Mouse (Mus musculus) neural tube, embryonic 13.5 days (tissue): ENCODE data around the gene Taf4. TPM values are rescaled to one million over a fixed set of nuclear protein-coding genes. Genes with fewer than 3 reads are reported as not detected.

Experiments
- ATAC-seq: fragments of 200-750 bp; cut with Nextera tagmentation; 2 replicates; pipeline ENCODE4 v1.8.0; 2017; ENCODE audit warnings: low read depth, mild to moderate bottlenecking, moderate TSS enrichment, moderate library complexity
- H3K27ac ChIP-seq: fragments of 300-500 bp; sonication (generic); replicated peaks from 2 replicates; pipeline ENCODE4 v1.5.1; 2015; ENCODE audit warnings: moderate library complexity, mild to moderate bottlenecking, inconsistent platforms
- H3K27me3 ChIP-seq: fragments of 300-500 bp; sonication (generic); 2 replicates; pipeline ENCODE4 v1.6.1; 2015; ENCODE audit warnings: mild to moderate bottlenecking, inconsistent platforms
- H3K36me3 ChIP-seq: fragments of 300-500 bp; sonication (generic); 2 replicates; pipeline ENCODE4 v1.6.1; 2015; ENCODE audit warnings: mild to moderate bottlenecking, inconsistent platforms
- H3K4me1 ChIP-seq: fragments of 300-500 bp; sonication (generic); replicated peaks from 2 replicates; pipeline ENCODE4 v1.6.1; 2015; ENCODE audit warnings: inconsistent platforms
- H3K4me2 ChIP-seq: fragments of 300-500 bp; sonication (generic); 2 replicates; pipeline ENCODE4 v1.6.1; 2015; ENCODE audit warnings: inconsistent platforms, mild to moderate bottlenecking, moderate library complexity
- H3K4me3 ChIP-seq: fragments of 300-500 bp; sonication (generic); 2 replicates; pipeline ENCODE4 v1.5.1; 2015; ENCODE audit warnings: mild to moderate bottlenecking, inconsistent platforms
- H3K9ac ChIP-seq: fragments of 300-500 bp; sonication (generic); 2 replicates; pipeline ENCODE4 v1.6.1; 2015; ENCODE audit warnings: moderate library complexity, mild to moderate bottlenecking, inconsistent platforms
- H3K9me3 ChIP-seq: fragments of 300-500 bp; sonication (generic); 2 replicates; pipeline ENCODE4 v1.6.1; 2016; ENCODE audit warnings: inconsistent platforms
- WGBS: fragments of 180-500 bp; shearing (Covaris S2); methylation state at CpG from one replicate; pipeline ENCODE4 v1.1.7; 2015; 5-methylcytosine and 5-hydroxymethylcytosine counted together
- polyA plus RNA-seq: library from polyadenylated mRNA; unstranded; fragments of >200 nt; fragmentation: Nextera tagmentation; extraction: Ambion mirVana; gene quantifications from 2 replicates; pipeline ENCODE4 v1.2.1, GENCODE M21; 2015

Taf4 gene
- polyA plus RNA-seq, 1 experiment from 2014 or later, result 3.7 TPM

DNA sequence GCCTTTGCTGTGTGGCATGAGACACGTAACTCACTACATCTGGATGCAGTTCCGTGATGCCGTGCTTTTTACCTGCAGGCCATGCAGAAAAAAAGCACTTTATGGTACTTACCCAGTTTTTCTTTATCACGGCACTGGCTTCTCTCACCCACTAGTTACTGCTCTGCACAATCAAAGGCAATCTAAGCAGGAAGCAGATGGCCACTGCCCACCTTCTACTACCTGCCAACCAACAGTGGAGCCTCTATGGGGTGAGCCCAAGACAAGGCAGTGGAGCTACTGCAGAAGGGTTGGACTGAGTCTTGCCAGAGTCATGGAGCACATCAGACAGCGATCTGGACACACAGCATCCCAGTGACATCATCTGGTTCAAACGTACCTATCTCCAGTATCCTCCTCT, 52.4 kb downstream of the Taf4 start:
- Histone ChIP-seq H3K27ac (no peak overlapping the region), H3K4me1 (no peaks in the 10 kb centered on the region), H3K36me3 (peaks cover 86% of the 10 kb centered on the region), H3K4me2 (no peak overlapping the region), H3K9ac (no peak overlapping the region), H3K27me3 (no peaks in the 10 kb centered on the region), H3K4me3 (no peak overlapping the region), H3K9me3 (no peaks in the 10 kb centered on the region)
- no peak for ATAC-seq
- WGBS, result 89% methylated on average over 6 of the region's 6 CpGs

DNA sequence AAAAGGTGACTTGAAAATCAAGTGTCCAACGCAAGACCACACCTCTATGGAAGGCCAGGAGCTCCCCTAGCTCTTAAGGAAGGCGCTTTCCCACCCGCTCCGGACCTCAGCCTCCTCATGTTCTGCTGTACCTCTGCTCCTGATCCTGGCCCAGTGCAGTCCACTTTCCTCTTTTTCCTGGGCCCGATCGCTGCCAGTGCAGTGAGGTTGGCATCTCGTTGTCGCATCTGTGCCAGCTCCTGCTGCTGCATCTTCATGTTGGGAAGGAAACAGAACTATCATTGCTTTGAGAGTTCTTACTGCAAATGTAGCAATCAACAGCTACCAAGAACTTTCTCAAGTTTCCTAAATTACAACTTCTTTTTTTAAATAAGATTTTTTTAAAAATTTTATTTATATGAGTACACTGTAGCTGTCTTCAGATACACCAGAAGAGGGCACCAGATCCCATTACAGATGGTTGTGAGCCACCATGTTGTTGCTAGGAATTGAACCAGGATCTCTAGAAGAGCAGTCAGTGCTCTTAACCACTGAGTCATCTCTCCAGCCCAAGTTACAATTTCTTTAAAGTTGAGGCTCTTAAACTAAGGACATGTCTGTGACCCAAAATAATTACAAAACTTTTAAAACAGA, 55.3 kb downstream of the Taf4 start:
- Histone ChIP-seq H3K4me1 (0 out of 2 replicates have a peak, but pooled peaks cover 4% of the 10 kb centered on the region), H3K36me3 (peaks cover 87% of the 10 kb centered on the region), H3K9me3 (no peaks in the 10 kb centered on the region), H3K27me3 (no peaks in the 10 kb centered on the region), H3K9ac (no peak overlapping the region), H3K4me3 (no peak overlapping the region), H3K27ac (no peak overlapping the region), H3K4me2 (no peak overlapping the region)
- ATAC-seq, result no peak
- 90% methylated on average over 8 of the region's 8 CpGs for WGBS

DNA sequence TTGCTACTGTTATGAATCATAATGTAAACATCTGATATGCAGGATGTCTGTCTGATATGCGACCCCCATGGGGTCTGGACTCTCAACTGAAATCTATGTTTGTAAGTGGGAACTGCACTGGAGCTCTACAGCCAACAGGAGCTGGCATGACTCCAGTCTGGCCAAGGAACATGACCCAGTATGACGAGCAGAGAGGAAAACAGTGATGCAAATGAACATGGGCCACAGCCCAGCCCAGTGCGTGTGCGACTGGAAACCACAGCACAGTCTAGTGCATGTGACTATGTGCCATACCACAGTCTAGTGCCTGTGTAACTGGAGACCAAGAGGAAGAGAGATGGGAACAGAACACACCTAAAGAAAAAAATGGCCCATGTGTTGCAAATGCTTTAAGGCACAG, 56.4 kb downstream of the Taf4 start:
- peaks cover 83% of the 10 kb centered on the region for H3K36me3 ChIP-seq
- 80% methylated on average over 4 of the region's 4 CpGs for WGBS

DNA sequence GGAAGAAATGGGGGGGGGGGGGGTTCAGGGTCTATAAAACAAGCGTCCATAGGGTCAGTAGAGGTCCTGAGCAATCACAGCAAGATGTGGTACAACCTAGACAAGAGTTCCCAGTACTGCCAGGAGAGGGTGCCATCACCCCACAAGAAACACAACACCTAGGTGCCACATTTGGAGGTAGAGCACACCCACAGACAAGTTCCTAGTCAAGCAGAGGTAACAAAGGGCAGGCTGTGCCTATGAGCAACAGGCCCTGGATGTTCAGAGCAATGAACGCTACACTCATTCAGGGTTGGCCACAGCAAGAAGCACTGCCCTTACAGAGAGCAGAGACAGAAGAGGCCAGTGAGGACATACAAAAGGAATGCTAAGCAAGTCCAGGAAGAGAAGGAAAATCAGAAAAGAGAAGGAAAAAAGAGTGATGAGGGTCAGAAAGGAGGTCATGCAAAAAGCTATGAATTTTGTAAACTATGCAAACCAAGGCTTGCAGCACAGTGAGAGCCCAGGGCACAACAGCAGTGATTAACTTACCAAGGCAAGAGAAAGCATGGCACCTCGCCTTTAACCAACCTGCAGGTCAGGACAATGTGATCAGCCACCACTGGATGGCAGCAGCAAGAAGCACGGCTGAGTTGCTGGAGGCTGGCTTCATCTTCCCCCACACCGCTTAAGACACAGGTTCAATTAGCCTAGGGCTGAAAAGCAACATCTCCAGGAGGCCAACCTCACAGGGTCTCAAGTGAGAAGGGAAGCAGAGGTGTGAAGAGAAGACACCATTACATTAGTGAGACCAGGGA, 59.4 kb downstream of the Taf4 start:
- Histone ChIP-seq H3K27ac (no peak overlapping the region), H3K27me3 (no peaks in the 10 kb centered on the region), H3K4me1 (peaks cover 17% of the 10 kb centered on the region), H3K9ac (no peak overlapping the region), H3K36me3 (peaks cover 80% of the 10 kb centered on the region), H3K4me2 (no peak overlapping the region), H3K9me3 (no peaks in the 10 kb centered on the region), H3K4me3 (no peak overlapping the region)
- peak; percentile 51 for ATAC-seq
- WGBS, result 35% methylated on average over 5 of the region's 5 CpGs

More for the DNA sequence above, 56.4 kb downstream of the Taf4 start:
- 0 out of 2 replicates have a peak, but pooled peaks cover 4% of the 10 kb centered on the region for H3K4me1 ChIP-seq
- H3K9ac ChIP-seq, result no peak overlapping the region
- ATAC-seq, result no peak
- no peak overlapping the region for H3K27ac ChIP-seq
- no peaks in the 10 kb centered on the region for H3K27me3 ChIP-seq
- H3K9me3 ChIP-seq, result no peaks in the 10 kb centered on the region
- H3K4me3 ChIP-seq, result no peak overlapping the region
- H3K4me2 ChIP-seq, result no peak overlapping the region

DNA sequence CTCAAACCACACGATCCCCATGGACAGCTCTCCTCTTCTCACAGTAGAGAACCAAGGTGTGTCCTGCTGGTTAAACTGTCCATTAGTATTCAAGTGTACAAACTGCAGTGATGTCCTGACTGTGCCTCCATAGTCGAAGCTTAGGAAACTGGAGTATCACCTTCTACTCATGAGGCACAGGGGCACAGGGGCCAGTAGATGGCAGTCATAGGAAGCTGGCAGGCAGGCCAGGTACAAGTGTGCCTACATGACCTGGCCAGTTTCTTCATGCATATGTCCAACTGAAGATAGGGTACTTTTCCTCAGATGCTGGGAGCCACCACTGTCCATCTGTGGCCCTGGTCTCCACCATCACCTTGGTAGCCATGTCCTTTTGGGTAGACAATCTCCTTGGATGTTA, 62.2 kb downstream of the Taf4 start:
- peaks cover 75% of the 10 kb centered on the region for H3K36me3 ChIP-seq
- peaks cover 17% of the 10 kb centered on the region for H3K4me1 ChIP-seq
- no peak overlapping the region for H3K4me3 ChIP-seq
- H3K4me2 ChIP-seq, result no peak overlapping the region
- H3K27me3 ChIP-seq, result no peaks in the 10 kb centered on the region
- no peaks in the 10 kb centered on the region for H3K9me3 ChIP-seq
- no peak overlapping the region for H3K9ac ChIP-seq
- WGBS, result 68% methylated on average over 2 of the region's 2 CpGs
- no peak for ATAC-seq
- no peak overlapping the region for H3K27ac ChIP-seq

DNA sequence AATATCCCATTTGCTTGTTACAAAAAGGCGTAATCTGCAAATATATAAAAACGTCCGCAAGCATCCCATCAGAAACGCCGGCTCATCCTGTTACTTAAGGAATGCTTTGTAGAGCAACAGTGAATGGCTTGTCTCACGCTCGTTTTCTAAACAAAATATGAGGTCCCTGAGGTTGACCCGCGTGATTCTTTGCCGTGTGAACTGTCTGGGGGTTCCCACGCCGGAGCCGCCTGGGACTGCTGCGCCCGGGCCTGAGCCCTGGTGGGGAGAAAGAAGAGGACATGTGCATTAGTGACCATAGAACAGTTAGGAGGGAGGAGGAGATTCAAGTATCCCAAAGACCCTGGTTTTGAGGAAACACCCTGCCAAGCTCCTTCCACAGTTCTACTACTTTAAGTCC, 63.1 kb downstream of the Taf4 start:
- no peak for ATAC-seq

DNA sequence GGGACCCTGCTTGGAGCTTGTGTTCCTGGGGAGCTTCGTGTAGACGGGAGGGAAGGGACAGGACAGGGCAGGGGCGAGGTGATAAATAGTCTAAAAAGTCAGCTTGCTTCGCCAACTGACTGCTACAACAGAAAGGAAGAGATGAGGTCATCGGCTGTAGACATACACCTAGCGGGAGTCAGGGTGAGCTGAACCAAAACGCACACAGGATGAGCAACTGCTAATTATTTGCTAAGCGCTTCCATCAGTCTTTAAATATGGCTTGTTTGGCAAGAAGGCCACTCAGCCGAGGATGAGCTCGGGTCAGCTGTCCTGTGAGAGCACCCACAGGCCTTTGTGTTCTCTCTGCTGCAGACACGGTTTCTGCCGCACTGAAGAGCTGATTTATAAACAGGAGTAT, 63.5 kb downstream of the Taf4 start:
- H3K27me3 ChIP-seq, result no peaks in the 10 kb centered on the region
- H3K4me1 ChIP-seq, result peaks cover 17% of the 10 kb centered on the region
- peaks cover 62% of the 10 kb centered on the region for H3K36me3 ChIP-seq
- no peak for ATAC-seq
- no peak overlapping the region for H3K4me2 ChIP-seq
- 20% methylated on average over 12 of the region's 12 CpGs for WGBS
- H3K9me3 ChIP-seq, result no peaks in the 10 kb centered on the region
- no peak overlapping the region for H3K4me3 ChIP-seq
- H3K27ac ChIP-seq, result peak overlapping the region; percentile 52; the same call in 1 of the 2 replicates
- H3K9ac ChIP-seq, result no peak overlapping the region

More for the DNA sequence above, 63.1 kb downstream of the Taf4 start:
- H3K36me3 ChIP-seq, result peaks cover 66% of the 10 kb centered on the region
- H3K4me1 ChIP-seq, result peaks cover 17% of the 10 kb centered on the region
- no peaks in the 10 kb centered on the region for H3K9me3 ChIP-seq
- WGBS, result 17% methylated on average over 15 of the region's 15 CpGs
- no peak overlapping the region for H3K9ac ChIP-seq
- peak overlapping the region; percentile 52; the same call in 1 of the 2 replicates for H3K27ac ChIP-seq
- H3K4me3 ChIP-seq, result no peak overlapping the region
- no peaks in the 10 kb centered on the region for H3K27me3 ChIP-seq
- no peak overlapping the region for H3K4me2 ChIP-seq

DNA sequence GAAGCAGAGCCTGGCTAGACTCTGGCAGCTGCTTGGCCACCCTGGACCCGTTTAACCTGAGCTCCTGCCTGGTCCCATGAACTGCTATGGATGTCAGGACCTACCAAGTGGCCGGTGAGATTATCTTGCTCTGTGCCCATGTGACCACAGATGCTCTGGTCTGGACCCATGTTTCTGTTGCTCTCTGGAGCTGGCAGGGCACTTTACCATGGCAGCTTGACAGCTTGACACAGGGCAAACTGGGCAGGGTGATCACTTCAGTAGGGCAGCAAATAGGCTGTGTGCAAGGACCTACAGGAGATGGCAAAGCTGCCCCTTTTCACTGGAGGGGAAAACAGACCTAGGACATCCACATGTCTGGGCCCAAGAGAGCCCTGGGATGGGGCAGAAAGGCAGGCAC, 79.5 kb downstream of the Taf4 start:
- 76% methylated on average over 2 of the region's 2 CpGs for WGBS

DNA sequence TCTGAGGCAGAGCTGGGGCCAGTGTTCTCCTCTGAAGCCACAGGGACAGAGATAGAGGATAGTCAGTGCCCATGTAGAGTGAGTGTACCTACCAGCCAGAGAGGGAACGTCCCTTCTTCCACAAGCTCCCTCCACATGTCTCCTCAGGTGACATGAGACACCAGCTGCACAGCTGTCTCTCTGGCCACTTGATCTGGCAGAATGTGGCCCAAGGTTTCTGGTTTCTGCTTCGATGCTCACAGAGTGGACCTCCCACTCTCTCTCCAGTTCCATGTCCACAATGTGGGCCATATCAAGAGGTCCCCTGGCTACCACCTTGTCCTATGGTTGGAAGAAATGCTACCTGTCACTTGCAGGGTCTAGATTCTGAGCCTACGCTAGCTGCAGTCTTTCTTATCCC, 85.4 kb downstream of the Taf4 start:
- no peak for ATAC-seq
- no peak overlapping the region for H3K4me3 ChIP-seq
- H3K27me3 ChIP-seq, result no peaks in the 10 kb centered on the region
- WGBS, result 82% methylated on average over 3 of the region's 3 CpGs
- H3K36me3 ChIP-seq, result peaks cover 37% of the 10 kb centered on the region
- H3K9me3 ChIP-seq, result no peaks in the 10 kb centered on the region
- H3K4me1 ChIP-seq, result no peaks in the 10 kb centered on the region
- H3K9ac ChIP-seq, result no peak overlapping the region
- H3K4me2 ChIP-seq, result no peak overlapping the region
- no peak overlapping the region for H3K27ac ChIP-seq

More for the DNA sequence above, 79.5 kb downstream of the Taf4 start:
- no peaks in the 10 kb centered on the region for H3K27me3 ChIP-seq
- H3K4me1 ChIP-seq, result no peaks in the 10 kb centered on the region
- H3K9me3 ChIP-seq, result no peaks in the 10 kb centered on the region
- no peak overlapping the region for H3K27ac ChIP-seq
- H3K4me2 ChIP-seq, result no peak overlapping the region
- H3K4me3 ChIP-seq, result no peak overlapping the region
- no peak overlapping the region for H3K9ac ChIP-seq
- ATAC-seq, result no peak
- H3K36me3 ChIP-seq, result peaks cover 15% of the 10 kb centered on the region; the same call in 1 of the 2 replicates

DNA sequence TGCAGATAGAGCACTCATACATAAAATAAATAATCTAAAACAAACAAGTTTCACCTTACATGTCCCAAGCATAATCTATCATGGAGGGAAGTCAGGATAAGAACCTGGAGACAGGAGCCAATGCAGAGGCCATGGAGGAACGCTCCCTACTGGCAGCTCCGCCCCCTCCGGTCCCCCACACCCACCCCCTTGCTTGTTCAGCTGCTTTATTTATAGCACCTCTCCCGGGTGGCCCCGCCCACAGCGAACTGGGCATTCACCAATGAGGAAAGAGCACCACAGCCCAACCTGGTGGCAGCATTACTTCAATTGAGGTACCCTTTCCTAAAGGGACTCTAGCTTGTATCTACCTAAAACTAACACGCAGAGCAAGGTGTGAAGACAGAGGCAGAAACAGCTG, 91.9 kb downstream of the Taf4 start:
- no peaks in the 10 kb centered on the region for H3K9me3 ChIP-seq
- no peaks in the 10 kb centered on the region for H3K4me1 ChIP-seq
- no peak for ATAC-seq
- H3K36me3 ChIP-seq, result peaks cover 21% of the 10 kb centered on the region
- H3K27ac ChIP-seq, result no peak overlapping the region
- no peak overlapping the region for H3K4me2 ChIP-seq
- H3K9ac ChIP-seq, result no peak overlapping the region
- 23% methylated on average over 7 of the region's 7 CpGs for WGBS
- no peak overlapping the region for H3K4me3 ChIP-seq
- no peaks in the 10 kb centered on the region for H3K27me3 ChIP-seq

DNA sequence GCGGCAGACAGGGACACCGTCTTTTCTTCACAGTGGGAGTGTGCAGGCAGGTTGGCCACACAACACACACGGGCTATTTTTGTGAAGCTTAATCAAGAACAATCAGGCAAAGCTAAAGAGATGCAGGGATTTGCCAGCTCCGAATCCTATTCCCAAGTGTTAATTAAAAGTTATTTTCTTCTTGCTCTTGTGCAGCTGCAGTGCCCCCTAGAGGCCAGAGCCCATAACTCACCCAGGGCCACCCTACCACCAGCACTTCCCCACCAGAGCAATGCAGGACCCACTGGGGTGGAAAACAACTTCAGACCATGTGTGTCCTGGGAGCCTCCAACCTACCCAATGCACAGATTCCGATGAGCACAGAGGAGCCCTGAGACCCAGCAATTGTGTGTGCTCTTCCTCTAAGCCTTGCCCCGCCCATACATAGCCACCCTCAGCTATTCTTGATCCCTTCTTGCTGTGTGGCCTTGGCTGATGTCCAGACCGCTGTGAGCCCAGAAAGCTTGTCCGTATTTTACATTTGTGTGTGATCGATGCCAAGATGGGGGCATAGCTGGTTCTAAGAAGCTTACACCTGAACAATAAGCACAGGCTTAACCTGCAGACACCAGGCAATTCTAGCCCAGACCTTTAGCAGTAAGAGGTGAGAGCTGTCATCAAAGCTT, 98.8 kb downstream of the Taf4 start:
- WGBS, result 65% methylated on average over 9 of the region's 9 CpGs
- H3K27ac ChIP-seq, result no peak overlapping the region
- ATAC-seq, result no peak
- H3K27me3 ChIP-seq, result no peaks in the 10 kb centered on the region
- no peak overlapping the region for H3K9ac ChIP-seq
- H3K9me3 ChIP-seq, result no peaks in the 10 kb centered on the region
- no peak overlapping the region for H3K4me2 ChIP-seq
- 0 out of 2 replicates have a peak, but pooled peaks cover 2% of the 10 kb centered on the region for H3K4me1 ChIP-seq
- no peak overlapping the region for H3K4me3 ChIP-seq
- H3K36me3 ChIP-seq, result no peaks in the 10 kb centered on the region

DNA sequence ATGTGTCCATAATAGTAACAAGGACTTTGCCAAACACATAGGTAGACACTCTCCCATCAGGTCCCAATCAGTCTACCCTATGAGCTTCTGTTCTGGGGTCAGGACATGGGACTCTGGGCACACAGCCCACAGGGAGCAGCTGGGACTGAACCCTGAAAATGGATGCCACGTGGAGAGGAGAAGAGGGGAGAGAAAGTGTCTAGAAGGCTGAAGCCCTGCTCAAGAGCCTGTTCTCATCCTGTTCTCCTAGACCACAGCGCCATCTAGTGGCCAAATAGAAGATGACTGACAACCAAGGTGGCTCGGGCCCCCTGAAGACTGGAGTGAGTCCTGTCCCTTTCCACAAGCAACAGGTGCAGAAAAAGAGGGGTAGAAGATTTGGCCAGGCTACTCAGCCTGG, 101.3 kb downstream of the Taf4 start:
- peak; percentile 51 for ATAC-seq
- Histone ChIP-seq H3K9ac (no peak overlapping the region), H3K9me3 (no peaks in the 10 kb centered on the region), H3K4me1 (peaks cover 11% of the 10 kb centered on the region), H3K36me3 (no peaks in the 10 kb centered on the region), H3K4me2 (no peak overlapping the region), H3K27me3 (no peaks in the 10 kb centered on the region; the same call in 1 of the 2 replicates), H3K4me3 (no peak overlapping the region), H3K27ac (no peak overlapping the region)
- WGBS, result 9% methylated on average over 3 of the region's 3 CpGs
